Mouse (Mus musculus): ENCODE results near the gene Sstr2.

Gene Sstr2

GRCm38 (mm10) chr11:113618672-113619419 lies at the start of gene Sstr2:
Sstr2 (plus strand) TSS chr11:113619342.
- in situ Hi-C loops (cut with MboI, MseI), result loop anchor here (5.0 to 10.0 kb wide), 2 partner anchors 57 to 124 kb away; no protein-coding TSS in a partner anchor

- in situ Hi-C loops (cut with MboI, MseI), result no loop called here
Observed at GRCm38 (mm10) chr11:113571616-113572015, 47.5 kb upstream of the Sstr2 start.

- in situ Hi-C loops (cut with MboI, MseI), result no loop called here
Observed at GRCm38 (mm10) chr11:113572641-113573040, 46.5 kb upstream of the Sstr2 start.

- in situ Hi-C loops (cut with MboI, MseI), result loop anchor here in 1 of 2 experiments (25.0 kb wide), 1 partner anchor 815 kb away; no protein-coding TSS in a partner anchor
Observed at GRCm38 (mm10) chr11:113577221-113577620, 41.9 kb upstream of the Sstr2 start.

GRCm38 (mm10) chr11:113583879-113584661 lies 35.1 kb upstream of the Sstr2 start:
- in situ Hi-C loops (cut with MboI, MseI), result loop anchor here in 1 of 2 experiments (25.0 kb wide), 1 partner anchor 822 kb away; no protein-coding TSS in a partner anchor

- in situ Hi-C loops (cut with MboI, MseI), result loop anchor here in 1 of 2 experiments (25.0 kb wide), 1 partner anchor 824 kb away; no protein-coding TSS in a partner anchor
Observed at GRCm38 (mm10) chr11:113586423-113586822, 32.7 kb upstream of the Sstr2 start.

GRCm38 (mm10) chr11:113588936-113589335 lies 30.2 kb upstream of the Sstr2 start:
- in situ Hi-C loops (cut with MboI, MseI), result loop anchor here in 1 of 2 experiments (25.0 kb wide), 1 partner anchor 827 kb away; no protein-coding TSS in a partner anchor

- in situ Hi-C loops (cut with MboI, MseI), result loop anchor here in 1 of 2 experiments (25.0 kb wide), 1 partner anchor 833 kb away; no protein-coding TSS in a partner anchor
Observed at GRCm38 (mm10) chr11:113595144-113595543, 24.0 kb upstream of the Sstr2 start.

GRCm38 (mm10) chr11:113597632-113598031 lies 21.5 kb upstream of the Sstr2 start:
- in situ Hi-C loops (cut with MboI, MseI), result loop anchor here in 1 of 2 experiments (25.0 kb wide), 1 partner anchor 835 kb away; no protein-coding TSS in a partner anchor

- in situ Hi-C loops (cut with MboI, MseI), result loop anchor here in 1 of 2 experiments (5.0 kb wide), 1 partner anchor 467 kb away; the partner anchor contains the start of gene Sdk2
Observed at GRCm38 (mm10) chr11:113600526-113601245, 18.5 kb upstream of the Sstr2 start.

- in situ Hi-C loops (cut with MboI, MseI), result loop anchor here in 1 of 2 experiments (5.0 kb wide), 1 partner anchor 466 kb away; the partner anchor contains the start of gene Sdk2
Observed at GRCm38 (mm10) chr11:113601616-113602343, 17.4 kb upstream of the Sstr2 start.

- in situ Hi-C loops (cut with MboI, MseI), result no loop called here
Observed at GRCm38 (mm10) chr11:113607556-113607955, 11.6 kb upstream of the Sstr2 start.

- in situ Hi-C loops (cut with MboI, MseI), result no loop called here
Observed at GRCm38 (mm10) chr11:113609581-113609980, 9.6 kb upstream of the Sstr2 start.

- in situ Hi-C loops (cut with MboI, MseI), result loop anchor here (10.0 kb wide), 1 partner anchor 115 kb away; no protein-coding TSS in a partner anchor
Observed at GRCm38 (mm10) chr11:113610266-113610665, 8.9 kb upstream of the Sstr2 start.

GRCm38 (mm10) chr11:113611112-113611646 lies 8.0 kb upstream of the Sstr2 start:
- in situ Hi-C loops (cut with MboI, MseI), result loop anchor here (10.0 kb wide), 1 partner anchor 116 kb away; no protein-coding TSS in a partner anchor

- in situ Hi-C loops (cut with MboI, MseI), result loop anchor here (10.0 kb wide), 1 partner anchor 117 kb away; no protein-coding TSS in a partner anchor
Observed at GRCm38 (mm10) chr11:113611664-113612611, 7.2 kb upstream of the Sstr2 start.

GRCm38 (mm10) chr11:113614476-113614875 lies 4.7 kb upstream of the Sstr2 start:
- in situ Hi-C loops (cut with MboI, MseI), result loop anchor here (10.0 kb wide), 1 partner anchor 120 kb away; no protein-coding TSS in a partner anchor

GRCm38 (mm10) chr11:113617132-113617911 lies 1.8 kb upstream of the Sstr2 start:
- in situ Hi-C loops (cut with MboI, MseI), result loop anchor here (5.0 to 10.0 kb wide), 2 partner anchors 55 to 123 kb away; no protein-coding TSS in a partner anchor

Data from T-helper 17 cell (primary cell).